Mouse (Mus musculus) hindbrain, embryonic 14.5 days (tissue): ENCODE measurements at regions not wholly inside any gene's neighbourhood (a gene's known extent, or its start where the extent isn't known, plus 50 kb on each side); places are given as distances from the start of the nearest gene placed in this dataset.

Source experiments
- ATAC-seq: fragments of 200-750 bp; cut with Nextera tagmentation; 2 replicates; pipeline ENCODE4 v1.8.0; 2017; ENCODE audit warnings: moderate number of reproducible peaks, mild to moderate bottlenecking, moderate TSS enrichment, moderate library complexity; ENCODE audit not compliant: low FRiP score
- DNase-seq: peaks from one replicate; pipeline ENCODE4 v3.0.0-alpha.2; 2015; ENCODE audit warnings: low spot score
- H3K27ac ChIP-seq: fragments of 300-500 bp; sonication (generic); 2 replicates; pipeline ENCODE4 v1.5.1; 2014; ENCODE audit warnings: mild to moderate bottlenecking, moderate library complexity
- H3K27me3 ChIP-seq: fragments of 300-500 bp; sonication (generic); 2 replicates; pipeline ENCODE4 v1.6.1; 2014; ENCODE audit warnings: mild to moderate bottlenecking, low read length, mixed read lengths; ENCODE audit not compliant: control insufficient read depth, insufficient read depth
- H3K36me3 ChIP-seq: fragments of 300-500 bp; sonication (generic); replicated peaks from 2 replicates; pipeline ENCODE4 v1.6.1; 2014; ENCODE audit not compliant: control insufficient read depth, insufficient read depth
- H3K4me1 ChIP-seq: fragments of 300-500 bp; sonication (generic); replicated peaks from 2 replicates; pipeline ENCODE4 v1.6.1; 2014; ENCODE audit warnings: antibody characterized with exemption, low read length, mixed read lengths; ENCODE audit not compliant: control insufficient read depth, insufficient read depth
- H3K4me2 ChIP-seq: fragments of 300-500 bp; sonication (generic); replicated peaks from 2 replicates; pipeline ENCODE4 v1.6.1; 2014; ENCODE audit warnings: mild to moderate bottlenecking, moderate library complexity
- H3K4me3 ChIP-seq: fragments of 300-500 bp; sonication (generic); replicated peaks from 2 replicates; pipeline ENCODE4 v1.5.1; 2014; ENCODE audit warnings: mild to moderate bottlenecking, low read length
- H3K9ac ChIP-seq: fragments of 300-500 bp; sonication (generic); 2 replicates; pipeline ENCODE4 v1.6.1; 2014
- H3K9me3 ChIP-seq: fragments of 300-500 bp; sonication (generic); 2 replicates; pipeline ENCODE4 v1.6.1; 2016; ENCODE audit warnings: low read length; ENCODE audit not compliant: control insufficient read depth
- WGBS: fragments of 180-500 bp; shearing (Covaris S2); extraction: QIAGEN DNeasy Blood & Tissue Kit; methylation state at CpG from one replicate; pipeline ENCODE4 v1.1.7; 2014; 5-methylcytosine and 5-hydroxymethylcytosine counted together

- H3K4me3 ChIP-seq, result no peak overlapping the region
- H3K27ac ChIP-seq, result no peak overlapping the region
- H3K4me1 ChIP-seq, result no peaks in the 10 kb centered on the region
- no peaks in the 10 kb centered on the region for H3K9me3 ChIP-seq
- DNase-seq (no peak), ATAC-seq (no peak)
- H3K36me3 ChIP-seq, result no peaks in the 10 kb centered on the region
- H3K9ac ChIP-seq, result no peak overlapping the region
- 58% methylated on average over 7 of the region's 7 CpGs for WGBS
- no peaks in the 10 kb centered on the region for H3K27me3 ChIP-seq
- H3K4me2 ChIP-seq, result no peak overlapping the region
Observed at GRCm38 (mm10) chr10:126115386-126115785, 149.4 kb downstream of the Lrig3 start.

DNA sequence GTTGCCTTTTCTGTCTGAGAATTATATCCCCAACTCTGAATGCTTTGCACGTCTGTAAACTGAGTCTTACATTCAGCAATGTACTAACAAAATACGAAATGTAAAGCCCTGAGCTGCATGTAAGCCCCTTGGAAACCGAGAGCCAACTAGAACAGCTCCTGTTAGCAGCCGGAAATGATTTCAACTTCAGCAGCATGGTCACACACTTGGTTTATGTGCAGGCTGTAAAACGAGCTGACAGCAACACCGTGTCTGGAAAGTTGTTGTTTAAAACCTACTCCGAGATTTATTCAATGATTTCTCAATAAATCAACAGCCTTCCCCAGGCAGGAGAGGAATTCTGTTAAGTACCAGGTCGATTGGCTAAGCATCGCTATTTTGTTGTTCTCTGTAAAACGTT lies 155.7 kb downstream of the Lrig3 start:
- 81% methylated on average over 10 of the region's 10 CpGs for WGBS
- no peak overlapping the region for H3K27ac ChIP-seq
- H3K27me3 ChIP-seq, result no peaks in the 10 kb centered on the region
- H3K9me3 ChIP-seq, result no peaks in the 10 kb centered on the region
- no peak overlapping the region for H3K9ac ChIP-seq
- no peaks in the 10 kb centered on the region for H3K36me3 ChIP-seq
- no peaks in the 10 kb centered on the region for H3K4me1 ChIP-seq
- H3K4me2 ChIP-seq, result no peak overlapping the region
- H3K4me3 ChIP-seq, result no peak overlapping the region
- ATAC-seq, result no peak
- no peak for DNase-seq

DNA sequence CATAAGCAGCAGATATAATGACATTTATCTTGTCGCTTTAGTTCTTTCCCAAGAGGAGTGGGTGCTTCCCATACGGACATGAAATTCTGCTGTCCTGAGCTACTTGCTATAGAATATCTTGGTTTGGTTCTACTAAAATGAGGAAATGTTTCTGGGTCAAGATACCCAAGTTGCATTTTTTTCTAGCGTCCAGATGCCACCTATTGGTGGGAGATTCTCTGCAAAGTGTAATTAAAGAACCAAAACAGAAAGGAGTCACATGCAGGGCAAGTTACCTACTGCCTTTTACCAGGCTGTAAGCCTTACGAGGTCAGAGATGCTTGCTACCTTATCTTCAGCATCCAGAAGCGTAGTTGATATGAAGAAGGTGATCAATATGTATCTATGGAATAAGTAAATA lies 156.5 kb downstream of the Lrig3 start:
- WGBS, result 82% methylated on average over 5 of the region's 5 CpGs
- no peak for DNase-seq

DNA sequence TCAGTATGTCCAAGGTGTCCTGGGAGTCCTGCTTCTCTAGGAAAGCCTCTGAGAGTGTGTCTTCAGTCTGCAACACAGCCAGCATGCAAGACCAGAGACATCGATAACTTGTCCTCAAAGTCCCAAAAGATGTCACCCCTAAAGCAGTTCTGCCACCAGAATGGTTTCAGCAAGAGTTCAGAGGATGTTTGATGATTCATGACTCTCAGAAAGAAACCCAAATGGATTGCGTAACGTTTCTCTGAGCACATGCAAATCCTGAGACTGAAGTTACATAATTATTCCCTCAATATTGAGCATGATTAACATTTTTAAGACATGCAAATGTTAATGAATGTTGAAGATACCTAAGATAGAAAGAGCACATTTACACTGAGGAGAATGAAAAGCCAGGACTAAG lies 167.2 kb downstream of the Lrig3 start:
- Histone ChIP-seq H3K27me3 (no peaks in the 10 kb centered on the region), H3K27ac (no peak overlapping the region), H3K9ac (no peak overlapping the region), H3K36me3 (no peaks in the 10 kb centered on the region), H3K4me1 (no peaks in the 10 kb centered on the region), H3K4me2 (no peak overlapping the region), H3K4me3 (no peak overlapping the region), H3K9me3 (no peaks in the 10 kb centered on the region)
- WGBS, result 69% methylated on average over 3 of the region's 3 CpGs
- ATAC-seq (no peak), DNase-seq (no peak)

More for the DNA sequence above, 156.5 kb downstream of the Lrig3 start:
- H3K9ac ChIP-seq, result no peak overlapping the region
- H3K36me3 ChIP-seq, result no peaks in the 10 kb centered on the region
- H3K4me1 ChIP-seq, result no peaks in the 10 kb centered on the region
- H3K27ac ChIP-seq, result no peak overlapping the region
- no peaks in the 10 kb centered on the region for H3K9me3 ChIP-seq
- ATAC-seq, result no peak
- H3K4me3 ChIP-seq, result no peak overlapping the region
- H3K27me3 ChIP-seq, result no peaks in the 10 kb centered on the region
- H3K4me2 ChIP-seq, result no peak overlapping the region

- Histone ChIP-seq H3K9me3 (no peaks in the 10 kb centered on the region), H3K36me3 (no peaks in the 10 kb centered on the region), H3K4me1 (no peaks in the 10 kb centered on the region), H3K9ac (no peak overlapping the region), H3K27ac (no peak overlapping the region), H3K27me3 (no peaks in the 10 kb centered on the region), H3K4me2 (no peak overlapping the region), H3K4me3 (no peak overlapping the region)
- ATAC-seq (no peak), DNase-seq (no peak)
Observed at GRCm38 (mm10) chr10:126133957-126134356, 168.0 kb downstream of the Lrig3 start.

DNA sequence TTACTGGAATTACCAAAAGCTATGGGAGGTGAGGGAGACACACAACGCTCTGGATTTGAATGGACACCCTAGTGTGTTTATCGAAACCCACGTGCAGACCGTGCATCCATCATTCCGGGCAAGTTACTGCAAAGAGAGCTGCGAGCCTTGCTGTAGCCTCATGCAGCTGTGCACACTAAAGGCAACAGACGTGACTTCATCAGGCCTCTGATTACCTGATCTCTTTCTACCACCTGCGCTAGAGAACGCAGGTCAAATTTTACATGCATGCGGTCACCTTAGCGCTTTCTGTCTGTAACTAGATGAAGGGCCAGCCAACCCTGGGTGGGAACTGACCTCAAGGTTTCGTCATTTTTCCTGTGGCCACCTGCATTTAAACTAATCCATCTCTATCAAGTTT lies 172.6 kb downstream of the Lrig3 start:
- Histone ChIP-seq H3K4me3 (no peak overlapping the region), H3K4me1 (no peaks in the 10 kb centered on the region), H3K27ac (no peak overlapping the region), H3K36me3 (no peaks in the 10 kb centered on the region), H3K9me3 (no peaks in the 10 kb centered on the region), H3K27me3 (no peaks in the 10 kb centered on the region), H3K9ac (no peak overlapping the region), H3K4me2 (no peak overlapping the region)
- DNase-seq, result no peak
- WGBS, result 91% methylated on average over 12 of the region's 12 CpGs
- ATAC-seq, result no peak

DNA sequence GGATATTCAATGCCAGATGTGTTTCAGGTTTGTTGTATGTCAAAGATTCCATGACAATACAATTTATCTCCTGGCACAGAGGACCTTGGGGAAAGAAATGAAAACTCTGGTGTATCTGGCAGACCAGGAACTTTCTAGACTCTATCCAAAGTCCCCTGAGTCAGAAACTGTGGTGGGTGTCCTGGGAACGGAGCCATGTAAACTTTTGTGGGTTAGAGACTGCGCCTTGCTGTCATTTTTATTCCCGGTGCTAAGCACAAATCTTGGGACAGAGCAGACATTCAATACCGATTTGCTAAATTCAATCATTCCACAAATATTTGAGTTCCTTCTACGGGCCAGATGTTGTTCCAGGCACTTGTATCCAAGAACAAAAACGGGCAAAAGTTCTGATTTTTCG lies 175.6 kb downstream of the Lrig3 start:
- H3K27me3 ChIP-seq, result no peaks in the 10 kb centered on the region
- no peaks in the 10 kb centered on the region for H3K36me3 ChIP-seq
- no peak for DNase-seq
- no peak overlapping the region for H3K4me2 ChIP-seq
- no peaks in the 10 kb centered on the region for H3K9me3 ChIP-seq
- no peak overlapping the region for H3K4me3 ChIP-seq
- no peaks in the 10 kb centered on the region for H3K4me1 ChIP-seq
- no peak for ATAC-seq
- H3K9ac ChIP-seq, result no peak overlapping the region
- 95% methylated on average over 7 of the region's 7 CpGs for WGBS
- H3K27ac ChIP-seq, result no peak overlapping the region

DNA sequence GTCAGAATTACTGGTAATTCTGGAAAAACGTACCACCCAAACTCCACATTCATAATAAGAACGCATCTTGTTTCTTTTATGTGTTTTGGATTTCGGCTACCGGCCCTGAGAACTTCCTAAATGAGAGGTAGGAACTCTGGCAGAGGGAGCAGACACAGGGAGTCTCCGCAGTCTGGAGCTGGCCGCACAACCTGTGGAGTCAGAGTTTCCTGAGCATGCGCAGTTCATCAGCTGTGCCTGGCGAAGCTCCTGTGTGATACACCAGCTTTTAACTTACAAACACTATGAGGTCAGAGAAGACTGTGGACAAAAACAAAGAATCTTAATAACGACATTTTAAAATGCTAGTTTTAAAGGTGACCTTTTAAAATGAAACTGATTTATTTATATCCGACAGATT lies 177.9 kb downstream of the Lrig3 start:
- H3K4me2 ChIP-seq, result no peak overlapping the region
- WGBS, result 87% methylated on average over 10 of the region's 10 CpGs
- DNase-seq, result no peak
- H3K36me3 ChIP-seq, result no peaks in the 10 kb centered on the region
- H3K9me3 ChIP-seq, result no peaks in the 10 kb centered on the region
- no peak for ATAC-seq
- no peaks in the 10 kb centered on the region for H3K4me1 ChIP-seq
- H3K27me3 ChIP-seq, result no peaks in the 10 kb centered on the region
- H3K27ac ChIP-seq, result no peak overlapping the region
- H3K4me3 ChIP-seq, result no peak overlapping the region
- no peak overlapping the region for H3K9ac ChIP-seq

GRCm38 (mm10) chr10:126144609-126145202 lies 178.7 kb downstream of the Lrig3 start:
- ATAC-seq, result no peak
- no peak for DNase-seq
- H3K4me1 ChIP-seq, result no peaks in the 10 kb centered on the region
- no peaks in the 10 kb centered on the region for H3K36me3 ChIP-seq
- H3K4me3 ChIP-seq, result no peak overlapping the region
- no peak overlapping the region for H3K9ac ChIP-seq
- H3K27me3 ChIP-seq, result no peaks in the 10 kb centered on the region
- WGBS, result 80% methylated on average over 12 of the region's 12 CpGs
- no peak overlapping the region for H3K4me2 ChIP-seq
- no peaks in the 10 kb centered on the region for H3K9me3 ChIP-seq
- H3K27ac ChIP-seq, result no peak overlapping the region

- no peak overlapping the region for H3K27ac ChIP-seq
- no peaks in the 10 kb centered on the region for H3K27me3 ChIP-seq
- no peak overlapping the region for H3K4me3 ChIP-seq
- H3K4me1 ChIP-seq, result no peaks in the 10 kb centered on the region
- ATAC-seq (no peak), DNase-seq (no peak)
- no peaks in the 10 kb centered on the region for H3K36me3 ChIP-seq
- no peak overlapping the region for H3K4me2 ChIP-seq
- H3K9ac ChIP-seq, result no peak overlapping the region
- 89% methylated on average over 4 of the region's 4 CpGs for WGBS
- H3K9me3 ChIP-seq, result no peaks in the 10 kb centered on the region
Observed at GRCm38 (mm10) chr10:126157300-126157699, 191.3 kb downstream of the Lrig3 start.
